Mouse (Mus musculus) midbrain, embryonic 10.5 days (tissue): ENCODE measurements at regions not wholly inside any gene's neighbourhood (a gene's known extent, or its start where the extent isn't known, plus 50 kb on each side); places are given as distances from the start of the nearest gene placed in this dataset.

Experiments
- DNase-seq: peaks from one replicate; pipeline ENCODE4 v3.0.0-alpha.2; 2017; ENCODE audit warnings: low spot score
- H3K27ac ChIP-seq: fragments of 300-500 bp; sonication (generic); replicated peaks from 2 replicates; pipeline ENCODE4 v1.5.1; 2016; ENCODE audit warnings: mild to moderate bottlenecking
- H3K27me3 ChIP-seq: fragments of 300-500 bp; sonication (generic); 2 replicates; pipeline ENCODE4 v1.6.1; 2016; ENCODE audit warnings: low read depth, mild to moderate bottlenecking; ENCODE audit not compliant: poor library complexity, severe bottlenecking
- H3K36me3 ChIP-seq: fragments of 300-500 bp; sonication (generic); 2 replicates; pipeline ENCODE4 v1.6.1; 2016; ENCODE audit warnings: mild to moderate bottlenecking, moderate library complexity
- H3K4me1 ChIP-seq: fragments of 300-500 bp; sonication (generic); 2 replicates; pipeline ENCODE4 v1.6.1; 2016
- H3K4me3 ChIP-seq: fragments of 300-500 bp; sonication (generic); 2 replicates; pipeline ENCODE4 v1.5.1; 2016; ENCODE audit warnings: mild to moderate bottlenecking, moderate library complexity
- H3K9me3 ChIP-seq: fragments of 300-500 bp; sonication (generic); replicated peaks from 2 replicates; pipeline ENCODE4 v1.6.1; 2016; ENCODE audit warnings: mild to moderate bottlenecking
- WGBS: fragments of 180-500 bp; shearing (Covaris S2); methylation state at CpG from one replicate; pipeline ENCODE4 v1.1.7; 2016; 5-methylcytosine and 5-hydroxymethylcytosine counted together

- WGBS = 93% methylated on average over 2 of the region's 2 CpGs
- no peaks in the 10 kb centered on the region for H3K9me3 ChIP-seq
- H3K27me3 ChIP-seq = no peaks in the 10 kb centered on the region
- DNase-seq = no peak
- no peak overlapping the region for H3K4me3 ChIP-seq
- no peaks in the 10 kb centered on the region for H3K36me3 ChIP-seq
- H3K4me1 ChIP-seq = no peaks in the 10 kb centered on the region
- H3K27ac ChIP-seq = no peak overlapping the region
Measured at GRCm38 (mm10) chr8:112933815-112934214, 364.0 kb downstream of the Cntnap4 start.

- H3K27me3 ChIP-seq = no peaks in the 10 kb centered on the region
- no peaks in the 10 kb centered on the region for H3K36me3 ChIP-seq
- no peak overlapping the region for H3K4me3 ChIP-seq
- no peaks in the 10 kb centered on the region for H3K9me3 ChIP-seq
- WGBS = 89% methylated on average over 3 of the region's 3 CpGs
- no peaks in the 10 kb centered on the region for H3K4me1 ChIP-seq
- no peak for DNase-seq
- no peak overlapping the region for H3K27ac ChIP-seq
Measured at GRCm38 (mm10) chr8:112935411-112935810, 365.6 kb downstream of the Cntnap4 start.

GRCm38 (mm10) chr8:112935897-112936719 is 366.3 kb downstream of the Cntnap4 start:
- H3K4me3 ChIP-seq = no peak overlapping the region
- DNase-seq = no peak
- no peaks in the 10 kb centered on the region for H3K9me3 ChIP-seq
- H3K4me1 ChIP-seq = no peaks in the 10 kb centered on the region
- WGBS = 95% methylated on average over 9 of the region's 9 CpGs
- H3K27me3 ChIP-seq = no peaks in the 10 kb centered on the region
- no peaks in the 10 kb centered on the region for H3K36me3 ChIP-seq
- no peak overlapping the region for H3K27ac ChIP-seq

DNA sequence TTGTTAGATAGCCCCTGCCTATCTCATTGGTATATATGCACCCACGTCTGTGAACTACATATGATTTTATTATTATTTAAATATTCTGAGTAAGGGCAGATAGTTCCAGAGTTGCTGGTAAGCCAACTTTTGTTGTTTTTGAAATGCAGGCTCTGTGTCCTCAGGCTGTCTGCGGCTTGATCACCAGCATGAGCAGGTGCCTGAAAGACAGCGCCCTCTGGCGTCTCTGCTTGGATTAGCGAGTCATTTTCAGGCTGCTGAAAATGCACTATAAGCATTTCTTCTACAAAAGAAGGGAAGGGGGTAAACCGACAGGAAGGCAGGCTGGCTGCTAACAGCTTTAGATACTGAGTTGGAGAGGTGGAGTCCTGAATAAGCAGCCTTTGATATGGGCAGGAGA is 402.6 kb downstream of the Cntnap4 start:
- no peak overlapping the region for H3K4me3 ChIP-seq
- H3K27me3 ChIP-seq = no peaks in the 10 kb centered on the region
- no peaks in the 10 kb centered on the region for H3K4me1 ChIP-seq
- DNase-seq = peak; percentile 67
- 8% methylated on average over 6 of the region's 6 CpGs for WGBS
- no peak overlapping the region for H3K27ac ChIP-seq
- H3K9me3 ChIP-seq = no peaks in the 10 kb centered on the region
- no peaks in the 10 kb centered on the region for H3K36me3 ChIP-seq

DNA sequence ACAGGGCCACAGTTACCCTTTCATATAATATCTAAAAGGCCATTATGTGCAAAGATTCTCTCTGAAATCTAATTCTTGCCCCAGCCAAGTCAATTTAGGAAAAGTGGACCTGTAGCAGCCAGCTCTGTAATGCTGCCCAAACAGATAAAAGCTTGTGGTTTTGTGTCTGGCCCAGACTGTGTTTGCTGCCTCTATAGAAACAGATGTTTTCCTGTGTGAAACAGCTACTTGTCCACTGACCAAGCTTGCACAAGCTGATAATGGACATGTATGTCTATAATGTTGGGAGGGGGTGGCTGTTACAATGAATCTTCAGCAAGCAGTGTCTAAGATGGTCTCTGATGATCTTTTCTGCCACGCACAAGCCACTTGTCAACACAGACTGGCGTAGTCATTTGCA is 405.9 kb downstream of the Cntnap4 start:
- WGBS = 88% methylated on average over 2 of the region's 2 CpGs
- DNase-seq = no peak
- Histone ChIP-seq H3K27ac (no peak overlapping the region), H3K4me1 (no peaks in the 10 kb centered on the region), H3K4me3 (no peak overlapping the region), H3K27me3 (no peaks in the 10 kb centered on the region), H3K9me3 (no peaks in the 10 kb centered on the region), H3K36me3 (no peaks in the 10 kb centered on the region)

DNA sequence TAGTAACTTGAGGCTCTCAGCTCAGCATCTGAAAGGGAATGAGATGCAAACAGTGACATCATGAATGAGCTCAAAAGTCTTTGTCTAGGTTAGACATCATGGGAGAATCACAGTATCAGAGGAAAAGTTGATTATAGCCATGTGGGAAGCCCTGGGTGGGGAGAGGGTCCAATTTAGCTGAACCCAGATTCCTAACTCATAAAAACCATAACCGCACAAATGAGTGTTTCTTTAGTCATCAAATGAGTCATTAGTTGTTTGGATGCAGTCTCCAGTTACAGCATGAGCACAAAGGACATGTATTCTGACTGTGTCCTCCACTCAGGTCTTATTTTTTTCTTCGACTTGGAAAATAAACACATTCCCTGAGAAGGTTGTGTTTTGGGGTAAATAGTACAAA is 406.5 kb downstream of the Cntnap4 start:
- no peaks in the 10 kb centered on the region for H3K4me1 ChIP-seq
- no peak overlapping the region for H3K4me3 ChIP-seq
- no peaks in the 10 kb centered on the region for H3K27me3 ChIP-seq
- no peaks in the 10 kb centered on the region for H3K36me3 ChIP-seq
- no peaks in the 10 kb centered on the region for H3K9me3 ChIP-seq
- DNase-seq = no peak
- H3K27ac ChIP-seq = no peak overlapping the region
- 84% methylated on average over 2 of the region's 2 CpGs for WGBS

DNA sequence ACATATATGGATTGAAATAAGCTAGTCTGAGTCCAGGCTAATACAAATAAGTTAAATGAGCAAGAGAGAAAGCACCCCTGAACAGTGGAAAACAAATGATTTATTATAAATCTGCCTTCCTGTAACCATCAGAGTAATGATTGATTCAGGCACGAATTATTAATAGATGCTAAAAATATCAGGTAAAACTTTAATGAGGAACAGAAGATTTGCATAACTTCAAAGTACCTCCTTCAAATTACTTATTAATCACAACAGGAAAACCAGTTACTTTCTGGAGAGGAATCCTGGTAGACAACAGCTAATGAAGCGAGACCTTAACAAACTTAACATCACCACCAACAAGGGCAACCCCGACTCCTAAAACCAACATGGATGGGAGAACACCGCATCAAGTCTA is 423.9 kb downstream of the Cntnap4 start:
- WGBS = 91% methylated on average over 4 of the region's 4 CpGs
- no peak for DNase-seq
- Histone ChIP-seq H3K9me3 (no peaks in the 10 kb centered on the region), H3K36me3 (no peaks in the 10 kb centered on the region), H3K27me3 (no peaks in the 10 kb centered on the region), H3K27ac (no peak overlapping the region), H3K4me3 (no peak overlapping the region), H3K4me1 (no peaks in the 10 kb centered on the region)

GRCm38 (mm10) chr8:113007356-113007755 is 437.5 kb downstream of the Cntnap4 start:
- H3K4me3 ChIP-seq = no peak overlapping the region
- 80% methylated on average over 4 of the region's 4 CpGs for WGBS
- no peaks in the 10 kb centered on the region for H3K4me1 ChIP-seq
- DNase-seq = no peak
- no peaks in the 10 kb centered on the region for H3K9me3 ChIP-seq
- no peaks in the 10 kb centered on the region for H3K27me3 ChIP-seq
- H3K27ac ChIP-seq = no peak overlapping the region
- no peaks in the 10 kb centered on the region for H3K36me3 ChIP-seq

DNA sequence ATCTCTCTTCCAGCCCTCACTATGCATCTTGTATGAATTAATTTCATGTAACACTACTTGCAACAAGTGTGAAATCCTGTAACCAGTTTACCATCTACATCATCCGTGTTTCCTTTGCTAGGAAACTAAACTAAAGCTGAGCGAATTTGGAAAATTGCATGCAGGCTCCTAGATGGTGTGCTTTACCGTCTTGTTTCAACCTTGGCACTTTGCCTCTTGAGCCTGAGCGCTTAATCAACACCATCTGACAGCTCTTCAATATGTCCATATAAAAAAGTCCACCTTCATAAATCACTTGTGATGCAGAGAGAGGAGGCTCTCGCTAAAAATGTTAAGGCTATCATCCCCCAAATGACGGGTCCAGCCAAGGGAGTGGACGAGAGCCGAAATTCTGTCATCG is 459.0 kb downstream of the Cntnap4 start:
- Histone ChIP-seq H3K9me3 (no peaks in the 10 kb centered on the region), H3K4me1 (no peaks in the 10 kb centered on the region), H3K27ac (no peak overlapping the region), H3K27me3 (no peaks in the 10 kb centered on the region), H3K36me3 (no peaks in the 10 kb centered on the region), H3K4me3 (no peak overlapping the region)
- no peak for DNase-seq
- WGBS = 93% methylated on average over 9 of the region's 9 CpGs

GRCm38 (mm10) chr8:113051770-113052473 is 482.1 kb downstream of the Cntnap4 start:
- no peaks in the 10 kb centered on the region for H3K4me1 ChIP-seq
- no peak for DNase-seq
- WGBS = 92% methylated on average over 8 of the region's 8 CpGs
- H3K9me3 ChIP-seq = 0 out of 2 replicates have a peak, but pooled peaks cover 3% of the 10 kb centered on the region
- H3K27ac ChIP-seq = no peak overlapping the region
- H3K36me3 ChIP-seq = no peaks in the 10 kb centered on the region
- no peak overlapping the region for H3K4me3 ChIP-seq
- no peaks in the 10 kb centered on the region for H3K27me3 ChIP-seq

GRCm38 (mm10) chr8:113065246-113066169 is 495.7 kb downstream of the Cntnap4 start:
- no peaks in the 10 kb centered on the region for H3K36me3 ChIP-seq
- H3K4me1 ChIP-seq = no peaks in the 10 kb centered on the region
- no peak overlapping the region for H3K4me3 ChIP-seq
- no peak overlapping the region for H3K27ac ChIP-seq
- no peaks in the 10 kb centered on the region for H3K27me3 ChIP-seq
- 76% methylated on average over 2 of the region's 2 CpGs for WGBS
- DNase-seq = no peak
- H3K9me3 ChIP-seq = no peaks in the 10 kb centered on the region

DNA sequence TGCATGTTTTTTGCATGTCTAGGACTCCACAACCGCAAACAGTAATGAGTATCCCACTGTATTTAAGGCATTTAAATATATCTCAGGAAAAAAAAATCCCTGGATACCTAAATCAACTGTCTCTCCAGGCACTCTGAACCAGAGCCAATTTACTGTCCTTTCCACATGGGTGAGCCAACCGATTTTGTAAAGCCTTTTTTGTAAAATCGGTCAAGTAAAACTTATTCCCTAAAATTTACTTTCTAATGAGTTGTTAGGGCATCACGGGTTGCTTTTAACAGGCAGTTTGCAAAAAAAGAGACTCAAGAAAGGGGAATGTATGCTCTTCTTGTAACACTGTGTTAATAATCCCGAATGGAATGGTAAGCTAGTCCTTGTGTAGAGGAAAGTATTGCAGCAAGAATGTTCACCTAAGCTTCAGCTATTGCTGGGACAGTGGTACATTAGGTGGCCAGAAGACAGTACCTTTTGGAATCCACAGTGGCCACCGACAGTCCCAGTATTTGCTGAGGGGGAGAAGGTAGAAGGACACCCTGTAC is 496.4 kb downstream of the Cntnap4 start:
- Histone ChIP-seq H3K9me3 (no peaks in the 10 kb centered on the region), H3K36me3 (no peaks in the 10 kb centered on the region), H3K4me1 (no peaks in the 10 kb centered on the region), H3K4me3 (no peak overlapping the region), H3K27ac (no peak overlapping the region), H3K27me3 (no peaks in the 10 kb centered on the region)
- WGBS = 74% methylated on average over 6 of the region's 6 CpGs
- no peak for DNase-seq
